Mouse (Mus musculus) right cerebral cortex, postnatal 25 days (tissue): ENCODE data around the gene Tmem205.

ENCODE experiments used
- DNase-seq: peaks from one replicate; pipeline ENCODE4 v3.0.0; 2022

Tmem205 gene

DNA sequence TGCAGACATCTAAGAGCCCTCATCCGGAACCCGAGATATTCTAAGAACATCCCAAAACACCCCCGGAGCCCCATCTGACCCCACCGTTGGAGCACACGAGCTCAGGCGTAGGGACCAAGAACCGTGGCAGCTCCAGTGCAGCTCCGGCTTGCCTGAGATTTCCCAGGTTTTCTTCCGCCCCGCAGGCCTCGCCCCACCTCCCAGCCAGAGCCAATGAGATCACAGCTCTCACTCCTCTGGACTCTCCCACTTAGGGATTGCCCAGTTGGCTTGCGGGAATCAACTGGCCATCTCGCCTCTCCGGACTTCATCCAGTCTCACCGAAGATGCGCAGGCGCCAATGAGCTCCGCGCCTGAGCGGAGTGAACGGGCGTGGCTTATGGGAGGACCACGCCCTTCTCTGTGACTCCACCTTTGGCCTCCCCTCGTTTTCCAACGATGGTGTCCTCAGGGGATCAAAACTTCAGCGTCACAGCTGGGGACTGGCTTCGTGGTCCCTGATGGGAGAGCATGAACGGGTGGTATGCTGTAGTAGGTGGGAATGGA, at the start of gene Tmem205, which contains the start of gene Ccdc159:
Gene Tmem205 (minus strand): TSS at position 349 of the 546 bp plus-strand sequence.
Gene Ccdc159 (plus strand): TSS at position 264 of the 546 bp plus-strand sequence.
- peak; percentile 92 for DNase-seq

- DNase-seq = no peak
Measured at GRCm38 (mm10) chr9:21976626-21977175, 49.3 kb upstream of the Tmem205 start.

DNA sequence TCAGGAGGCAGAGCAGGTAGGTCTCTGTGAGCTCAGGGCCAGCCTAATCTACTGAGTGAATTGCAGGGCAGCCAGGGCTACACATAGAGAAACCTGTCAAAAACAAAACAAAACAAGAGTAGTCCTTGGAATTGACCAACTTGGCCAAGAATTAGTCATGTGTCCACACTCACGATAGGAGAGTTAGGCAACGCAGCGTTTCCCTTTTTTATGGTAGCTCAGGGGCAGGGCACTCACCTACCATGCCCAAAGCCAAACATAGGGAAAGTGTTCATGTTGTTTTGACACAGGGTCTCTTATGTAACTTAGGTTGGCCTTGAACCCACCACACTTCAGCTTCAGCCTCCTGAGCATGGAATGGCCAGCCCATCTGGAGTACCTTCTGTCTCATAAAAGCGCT, 41.9 kb upstream of the Tmem205 start:
- DNase-seq = no peak

DNA sequence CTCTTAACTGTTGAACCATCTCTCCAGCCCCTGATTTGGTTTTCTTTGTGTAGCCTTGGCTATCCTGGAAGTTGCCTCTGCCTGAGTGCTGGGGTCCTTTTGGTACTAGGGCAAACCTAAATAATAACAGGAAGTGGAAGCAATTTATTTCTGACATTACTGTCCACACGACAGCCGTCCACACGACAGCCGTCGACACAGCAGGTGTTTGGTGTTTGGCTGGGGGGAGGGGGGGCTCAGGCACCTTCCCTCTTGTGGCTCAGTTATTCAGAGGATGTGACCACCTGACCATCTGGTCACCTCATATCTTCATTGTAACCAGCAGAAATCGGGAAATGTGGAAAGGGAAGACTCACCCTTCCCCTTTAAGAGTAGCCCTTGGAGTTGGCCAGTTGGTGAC, 41.5 kb upstream of the Tmem205 start:
- no peak for DNase-seq

- no peak for DNase-seq
Measured at GRCm38 (mm10) chr9:21963417-21963816, 36.1 kb upstream of the Tmem205 start, which contains the start of gene Epor. Epor (minus strand) TSS chr9:21963506.

DNA sequence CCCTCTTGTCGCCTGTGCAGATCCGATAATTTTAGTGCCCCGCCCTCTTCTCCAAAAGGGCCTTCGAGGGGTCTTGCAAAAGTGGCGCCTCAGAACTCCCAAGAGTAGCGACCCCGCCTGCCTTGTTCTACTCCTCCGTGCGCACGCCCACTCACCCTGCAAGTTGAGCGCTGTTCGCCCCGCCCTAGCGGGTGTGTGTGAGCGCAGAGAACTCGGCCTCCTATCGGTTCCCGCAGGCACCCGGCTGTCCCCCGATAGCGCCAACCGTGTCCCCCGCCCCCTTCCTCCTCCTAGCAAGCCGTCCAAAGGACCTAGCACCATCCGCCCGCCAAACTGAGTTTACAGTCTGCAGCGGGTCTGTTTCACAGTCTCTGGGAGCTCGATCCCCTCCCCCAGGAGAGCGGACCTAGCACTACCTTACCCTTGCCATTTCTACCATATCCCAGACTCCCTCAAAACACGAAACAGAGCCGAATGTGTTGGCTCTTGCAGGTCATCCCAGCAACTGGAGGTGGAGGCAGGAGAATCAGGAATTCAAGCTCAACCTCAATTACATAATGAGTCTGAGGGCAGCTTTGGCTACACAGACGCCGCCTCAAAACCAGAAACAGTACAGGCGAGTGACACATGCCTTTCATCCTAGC, 35.2 kb upstream of the Tmem205 start:
- peak; percentile 65 for DNase-seq

DNA sequence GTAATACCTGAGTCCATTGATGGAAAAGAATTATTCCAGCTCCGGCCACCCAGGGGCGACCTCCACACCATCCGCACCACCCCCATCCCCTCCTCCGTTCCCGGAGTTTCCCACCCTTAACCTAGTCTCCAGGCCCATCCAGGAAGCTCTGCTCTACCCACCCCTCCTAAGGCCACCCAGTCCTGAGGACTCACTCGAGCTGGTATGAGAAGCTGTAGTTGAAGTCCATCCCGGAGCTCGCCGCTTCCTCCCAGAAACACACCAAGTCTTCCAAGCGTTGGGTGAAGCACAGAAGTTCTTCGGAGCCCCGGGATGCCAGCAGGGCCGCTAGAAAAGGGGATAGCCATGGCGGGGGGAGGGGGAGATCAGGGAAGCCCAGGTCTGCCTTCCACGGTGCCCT, 34.7 kb upstream of the Tmem205 start:
- no peak for DNase-seq

DNA sequence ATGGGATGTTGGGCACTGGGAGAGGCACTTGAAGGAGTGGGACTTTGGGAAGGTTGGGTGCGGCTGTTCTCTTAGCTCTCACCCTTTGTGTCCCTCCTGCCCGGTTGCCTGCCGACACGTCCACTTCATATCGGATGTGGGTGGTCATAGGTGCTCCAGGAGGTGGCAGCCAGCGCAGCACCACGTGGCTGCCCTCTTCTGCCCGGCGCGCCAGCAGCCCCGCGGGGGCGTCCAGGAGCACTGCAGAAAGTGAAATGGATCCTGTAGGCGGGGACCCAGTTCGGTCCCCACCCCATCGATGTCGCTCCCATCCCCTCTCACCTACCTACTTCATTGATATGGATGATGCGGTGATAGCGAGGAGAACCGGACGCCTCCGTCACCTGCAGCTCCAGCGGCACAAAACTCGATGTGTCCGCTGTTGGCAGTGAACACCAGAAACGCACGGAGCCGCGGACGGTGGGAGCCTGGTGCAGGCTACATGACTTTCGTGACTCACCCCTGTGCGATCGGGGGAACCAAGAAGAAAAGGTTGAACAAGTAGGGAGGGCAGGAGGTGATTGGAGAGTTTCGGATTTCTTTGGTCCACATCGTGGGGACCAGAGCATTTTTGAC, 34.1 kb upstream of the Tmem205 start:
- DNase-seq = no peak

GRCm38 (mm10) chr9:21960558-21961208, 33.3 kb upstream of the Tmem205 start:
- DNase-seq = no peak

- DNase-seq = no peak
Measured at GRCm38 (mm10) chr9:21960135-21960534, 32.8 kb upstream of the Tmem205 start.

DNA sequence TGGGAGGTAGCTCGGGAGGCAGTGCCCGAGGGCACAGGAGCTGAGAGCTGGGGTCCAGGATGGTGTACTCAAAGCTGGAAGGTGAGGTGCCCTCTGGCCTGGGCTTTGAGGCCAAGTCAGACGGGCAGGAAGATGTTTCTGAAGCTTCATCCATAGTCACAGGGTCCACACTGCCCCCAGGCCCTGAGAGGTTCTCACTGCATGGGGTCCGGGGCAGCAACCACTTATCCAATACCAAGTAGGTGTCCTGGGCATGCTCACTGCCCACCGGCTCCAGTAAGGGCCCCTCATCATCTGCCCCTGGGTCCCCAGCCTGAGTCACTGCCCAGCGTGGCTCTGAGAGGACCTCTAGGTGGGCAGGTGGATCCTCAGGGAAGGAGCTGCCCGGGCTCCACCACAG, 31.9 kb upstream of the Tmem205 start:
- DNase-seq = no peak

GRCm38 (mm10) chr9:21958372-21958771, 31.0 kb upstream of the Tmem205 start:
- DNase-seq = no peak

GRCm38 (mm10) chr9:21955570-21956281, 28.4 kb upstream of the Tmem205 start, which contains the start of gene Swsap1:
Swsap1 (plus strand) TSS chr9:21955755.
- peak; percentile 100 for DNase-seq

DNA sequence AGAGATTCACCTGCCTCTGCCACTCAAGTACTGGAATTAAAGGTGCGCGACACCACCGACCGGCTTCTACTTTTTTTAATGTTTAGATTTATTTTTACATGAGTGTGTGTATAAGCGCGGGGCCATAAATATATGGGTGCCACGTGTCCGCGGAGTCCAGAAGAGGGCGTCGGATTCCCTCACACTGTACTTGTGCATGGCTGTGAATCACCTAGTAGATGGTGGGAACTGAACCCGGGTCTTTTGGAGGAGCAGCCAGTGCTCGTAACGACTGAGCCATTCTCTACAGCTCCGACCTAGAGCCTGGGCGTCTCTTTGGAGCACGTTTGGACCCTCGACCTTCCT, 27.8 kb upstream of the Tmem205 start:
- no peak for DNase-seq

DNA sequence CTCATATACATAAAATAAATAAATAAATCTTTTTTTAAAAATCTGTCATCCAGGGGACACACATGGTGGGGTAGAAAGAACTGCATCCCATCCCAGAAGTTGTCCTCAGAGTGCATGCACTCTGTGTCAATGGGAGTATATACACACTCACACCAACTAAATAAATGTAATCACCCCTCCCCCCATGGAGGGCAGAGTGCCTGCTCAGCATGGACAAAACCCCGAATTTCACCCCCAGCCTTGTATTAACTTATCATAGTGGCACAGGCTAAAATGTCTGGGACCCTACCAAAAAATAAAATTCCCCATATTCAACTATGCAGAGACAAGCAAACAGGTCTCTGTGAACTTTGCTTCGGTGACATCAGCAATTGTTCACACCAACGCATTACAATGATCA, 27.3 kb upstream of the Tmem205 start:
- no peak for DNase-seq

DNA sequence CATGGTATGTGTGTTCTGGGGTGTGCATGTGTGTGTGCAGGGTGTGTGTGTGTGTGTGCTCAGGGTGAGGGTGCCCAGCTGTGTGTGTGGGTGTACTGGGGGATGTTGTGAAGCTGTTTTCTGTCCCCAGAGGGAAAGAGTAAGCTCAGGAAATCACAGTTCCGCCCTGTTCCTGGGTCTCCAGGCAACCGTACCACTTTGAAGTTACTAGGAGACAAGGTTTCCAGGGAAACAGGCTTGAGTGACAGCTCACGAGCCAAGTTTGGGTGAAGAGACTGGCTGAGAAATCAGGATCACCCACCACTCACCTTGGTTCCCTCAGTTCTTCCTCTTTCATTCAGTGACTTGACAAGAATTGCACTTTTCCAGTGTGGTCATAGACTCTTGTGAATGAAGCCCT, 26.2 kb upstream of the Tmem205 start:
- DNase-seq = no peak

DNA sequence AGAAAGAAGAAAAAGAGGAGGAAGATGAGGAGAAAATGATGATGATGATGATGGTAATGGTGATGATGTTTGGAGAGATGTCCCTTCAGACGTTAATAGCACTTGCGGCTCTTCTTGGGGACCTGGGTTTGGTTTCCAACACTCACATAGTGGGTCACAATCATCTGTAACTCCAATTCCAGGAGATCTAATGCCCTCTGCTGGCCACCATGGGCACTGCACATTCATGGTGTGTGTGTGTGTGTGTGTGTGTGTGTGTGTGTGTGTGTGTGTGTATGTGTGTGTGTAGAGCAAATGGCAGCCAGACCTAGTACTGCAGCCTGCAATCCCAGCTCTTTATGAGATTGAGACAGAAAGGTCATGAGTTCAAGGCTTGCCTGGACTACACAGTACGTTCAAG, 24.6 kb upstream of the Tmem205 start:
- DNase-seq = no peak

DNA sequence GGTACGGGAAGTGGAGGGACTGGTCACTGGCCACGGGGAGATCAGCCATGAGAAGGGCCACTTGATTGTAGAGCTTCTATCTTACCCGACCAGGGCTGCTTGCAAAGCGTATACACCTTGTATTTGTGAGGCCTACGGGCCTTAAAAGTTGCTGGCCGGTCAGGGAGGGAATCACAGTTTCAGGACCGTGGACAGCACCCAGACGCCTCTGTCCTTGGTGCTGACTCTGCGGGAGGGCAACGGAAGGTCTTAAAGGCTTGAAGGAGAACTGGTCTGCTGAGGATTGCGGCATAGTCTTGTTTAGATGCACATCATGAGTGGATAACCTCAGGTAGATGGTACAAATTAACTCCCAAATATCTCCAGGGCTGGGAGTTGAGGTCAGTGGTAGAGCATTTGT, 23.0 kb upstream of the Tmem205 start:
- DNase-seq = no peak

GRCm38 (mm10) chr9:21948790-21949189, 21.4 kb upstream of the Tmem205 start:
- no peak for DNase-seq

GRCm38 (mm10) chr9:21948146-21948545, 20.8 kb upstream of the Tmem205 start:
- no peak for DNase-seq

DNA sequence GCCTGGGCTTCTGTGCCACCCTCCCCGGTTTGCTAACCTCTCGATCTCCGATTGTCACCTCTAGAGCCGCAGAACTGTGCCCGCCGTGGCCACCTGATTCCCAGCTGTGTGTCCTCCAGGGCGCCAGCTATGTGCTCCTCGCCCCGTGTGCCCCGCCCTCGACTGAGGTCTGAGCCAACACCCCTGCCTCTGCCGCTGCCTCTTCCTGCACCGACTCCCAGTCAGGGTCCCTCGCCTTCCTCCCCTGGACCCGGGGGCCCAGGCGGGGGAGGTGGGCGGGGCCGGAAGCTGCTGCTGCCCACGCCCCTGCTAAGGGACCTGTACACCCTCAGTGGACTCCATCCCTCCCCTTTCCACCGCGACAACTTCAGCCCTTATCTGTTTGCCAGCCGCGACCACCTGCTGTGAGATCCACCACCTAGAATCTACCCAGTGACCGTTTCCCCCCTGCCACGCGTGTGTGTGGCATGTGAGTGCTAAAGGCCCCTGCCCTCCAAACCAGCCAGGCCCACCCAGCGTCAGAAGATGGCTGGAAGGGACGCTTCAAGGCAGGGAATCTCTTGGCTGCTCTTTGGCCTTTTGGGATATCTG, 20.3 kb upstream of the Tmem205 start:
- no peak for DNase-seq

GRCm38 (mm10) chr9:21944267-21944666, 16.9 kb upstream of the Tmem205 start:
- no peak for DNase-seq

DNA sequence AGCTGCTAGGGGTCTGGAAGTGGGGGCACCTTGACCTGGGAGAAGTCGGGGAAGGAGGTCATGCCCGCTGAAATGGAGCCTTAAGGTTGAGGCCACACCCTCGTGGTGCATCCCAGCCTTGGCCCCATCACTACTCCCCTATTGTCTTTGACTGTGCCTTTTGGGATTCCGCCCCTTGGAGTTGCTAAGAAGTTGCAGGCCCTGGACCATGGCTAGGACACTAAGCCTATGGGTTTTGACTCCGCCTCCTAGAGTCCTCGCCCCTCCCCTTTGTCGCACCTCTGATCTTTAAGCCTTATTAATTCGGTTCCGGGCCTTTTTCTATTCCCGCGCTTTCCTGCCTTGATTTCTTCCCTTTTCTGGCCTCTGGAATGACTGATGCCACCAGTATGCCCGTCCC, 16.3 kb upstream of the Tmem205 start:
- no peak for DNase-seq
